Mouse (Mus musculus) midbrain, embryonic 12.5 days (tissue): ENCODE results near the gene AC109138.7. TPM values are rescaled to one million over a fixed set of nuclear protein-coding genes. Genes with fewer than 3 reads are reported as not detected.

ENCODE experiments used
- ATAC-seq: fragments of 200-750 bp; cut with Nextera tagmentation; 2 replicates; pipeline ENCODE4 v1.8.0; 2017; ENCODE audit warnings: low read depth, moderate TSS enrichment, moderate library complexity; ENCODE audit not compliant: low FRiP score
- H3K27ac ChIP-seq: fragments of 300-500 bp; sonication (generic); replicated peaks from 2 replicates; pipeline ENCODE4 v1.5.1; 2016; ENCODE audit warnings: mild to moderate bottlenecking
- H3K27me3 ChIP-seq: fragments of 300-500 bp; sonication (generic); 2 replicates; pipeline ENCODE4 v1.6.1; 2016; ENCODE audit warnings: mild to moderate bottlenecking
- H3K36me3 ChIP-seq: fragments of 300-500 bp; sonication (generic); 2 replicates; pipeline ENCODE4 v1.6.1; 2016
- H3K4me1 ChIP-seq: fragments of 300-500 bp; sonication (generic); 2 replicates; pipeline ENCODE4 v1.6.1; 2016
- H3K4me2 ChIP-seq: fragments of 300-500 bp; sonication (generic); replicated peaks from 2 replicates; pipeline ENCODE4 v1.6.1; 2016; ENCODE audit warnings: mild to moderate bottlenecking, moderate library complexity
- H3K4me3 ChIP-seq: fragments of 300-500 bp; sonication (generic); 2 replicates; pipeline ENCODE4 v1.5.1; 2016; ENCODE audit warnings: mild to moderate bottlenecking
- H3K9ac ChIP-seq: fragments of 300-500 bp; sonication (generic); replicated peaks from 2 replicates; pipeline ENCODE4 v1.6.1; 2016; ENCODE audit warnings: mild to moderate bottlenecking, moderate library complexity
- H3K9me3 ChIP-seq: fragments of 300-500 bp; sonication (generic); 2 replicates; pipeline ENCODE4 v1.6.1; 2016; ENCODE audit warnings: mild to moderate bottlenecking
- WGBS: fragments of 180-500 bp; shearing (Covaris S2); methylation state at CpG from one replicate; pipeline ENCODE4 v1.1.7; 2016; 5-methylcytosine and 5-hydroxymethylcytosine counted together
- polyA plus RNA-seq: library from polyadenylated mRNA; unstranded; fragments of >200 nt; fragmentation: Nextera tagmentation; extraction: Ambion mirVana; gene quantifications from 2 replicates; pipeline ENCODE4 v1.2.1, GENCODE M21; 2016

Gene AC109138.7
- polyA plus RNA-seq, 1 experiment from 2014 or later = not detected

GRCm38 (mm10) chr19:4220957-4221743 lies 7.0 kb downstream of the AC109138.7 start:
- no peak overlapping the region for H3K4me2 ChIP-seq
- H3K4me3 ChIP-seq = no peak overlapping the region
- H3K36me3 ChIP-seq = no peaks in the 10 kb centered on the region
- H3K27me3 ChIP-seq = peaks cover 50% of the 10 kb centered on the region
- ATAC-seq = no peak
- 55% methylated on average over 11 of the region's 14 CpGs for WGBS
- H3K9ac ChIP-seq = no peak overlapping the region; the same call in 1 of the 2 replicates
- H3K4me1 ChIP-seq = peaks cover 17% of the 10 kb centered on the region
- H3K9me3 ChIP-seq = no peaks in the 10 kb centered on the region
- no peak overlapping the region for H3K27ac ChIP-seq

- peaks cover 46% of the 10 kb centered on the region for H3K27me3 ChIP-seq
- no peaks in the 10 kb centered on the region for H3K9me3 ChIP-seq
- H3K4me2 ChIP-seq = no peak overlapping the region
- 85% methylated on average over 11 of the region's 11 CpGs for WGBS
- peaks cover 11% of the 10 kb centered on the region; the same call in 1 of the 2 replicates for H3K4me1 ChIP-seq
- no peak overlapping the region for H3K27ac ChIP-seq
- no peaks in the 10 kb centered on the region for H3K36me3 ChIP-seq
- H3K4me3 ChIP-seq = no peak overlapping the region
- H3K9ac ChIP-seq = no peak overlapping the region
- no peak for ATAC-seq
Measured at GRCm38 (mm10) chr19:4222165-4222564, 8.0 kb downstream of the AC109138.7 start.

- 84% methylated on average over 7 of the region's 7 CpGs for WGBS
- H3K27me3 ChIP-seq = peaks cover 43% of the 10 kb centered on the region
- no peak overlapping the region for H3K4me2 ChIP-seq
- no peaks in the 10 kb centered on the region for H3K36me3 ChIP-seq
- ATAC-seq = no peak
- H3K9ac ChIP-seq = no peak overlapping the region
- H3K4me3 ChIP-seq = no peak overlapping the region
- no peak overlapping the region for H3K27ac ChIP-seq
- no peaks in the 10 kb centered on the region for H3K9me3 ChIP-seq
- H3K4me1 ChIP-seq = peaks cover 4% of the 10 kb centered on the region
Measured at GRCm38 (mm10) chr19:4226779-4227178, 12.6 kb downstream of the AC109138.7 start.

- Histone ChIP-seq H3K36me3 (no peaks in the 10 kb centered on the region), H3K4me1 (peaks cover 9% of the 10 kb centered on the region), H3K27me3 (peaks cover 40% of the 10 kb centered on the region), H3K9me3 (no peaks in the 10 kb centered on the region), H3K9ac (no peak overlapping the region), H3K27ac (no peak overlapping the region), H3K4me2 (no peak overlapping the region), H3K4me3 (no peak overlapping the region)
- 76% methylated on average over 5 of the region's 5 CpGs for WGBS
- no peak for ATAC-seq
Measured at GRCm38 (mm10) chr19:4227446-4227845, 13.3 kb downstream of the AC109138.7 start.

- no peaks in the 10 kb centered on the region for H3K9me3 ChIP-seq
- no peaks in the 10 kb centered on the region for H3K36me3 ChIP-seq
- H3K4me2 ChIP-seq = no peak overlapping the region
- 23% methylated on average over 8 of the region's 8 CpGs for WGBS
- no peak overlapping the region for H3K4me3 ChIP-seq
- peaks cover 38% of the 10 kb centered on the region for H3K27me3 ChIP-seq
- H3K9ac ChIP-seq = no peak overlapping the region
- H3K27ac ChIP-seq = no peak overlapping the region
- ATAC-seq = no peak
- peaks cover 12% of the 10 kb centered on the region for H3K4me1 ChIP-seq
Measured at GRCm38 (mm10) chr19:4227894-4228678, 13.9 kb downstream of the AC109138.7 start.

GRCm38 (mm10) chr19:4228891-4229290 lies 14.7 kb downstream of the AC109138.7 start:
- no peaks in the 10 kb centered on the region for H3K36me3 ChIP-seq
- H3K4me3 ChIP-seq = no peak overlapping the region
- H3K4me1 ChIP-seq = peaks cover 12% of the 10 kb centered on the region
- peaks cover 42% of the 10 kb centered on the region for H3K27me3 ChIP-seq
- no peak overlapping the region for H3K27ac ChIP-seq
- H3K9me3 ChIP-seq = no peaks in the 10 kb centered on the region
- H3K9ac ChIP-seq = no peak overlapping the region
- no peak for ATAC-seq
- H3K4me2 ChIP-seq = no peak overlapping the region
- WGBS = 72% methylated on average over 4 of the region's 4 CpGs

GRCm38 (mm10) chr19:4229451-4230076 lies 15.4 kb downstream of the AC109138.7 start:
- Histone ChIP-seq H3K27me3 (peaks cover 47% of the 10 kb centered on the region), H3K9ac (0 out of 2 replicates have a peak overlapping the region, but pooled peaks have one; percentile 7), H3K4me3 (no peak overlapping the region), H3K9me3 (no peaks in the 10 kb centered on the region), H3K4me1 (peaks cover 12% of the 10 kb centered on the region), H3K27ac (no peak overlapping the region), H3K4me2 (no peak overlapping the region), H3K36me3 (no peaks in the 10 kb centered on the region)
- ATAC-seq = no peak
- WGBS = 50% methylated on average over 9 of the region's 9 CpGs

- H3K27ac ChIP-seq = no peak overlapping the region
- WGBS = 70% methylated on average over 8 of the region's 8 CpGs
- H3K36me3 ChIP-seq = no peaks in the 10 kb centered on the region
- ATAC-seq = no peak
- no peak overlapping the region for H3K4me3 ChIP-seq
- no peak overlapping the region for H3K9ac ChIP-seq
- peaks cover 12% of the 10 kb centered on the region for H3K4me1 ChIP-seq
- H3K9me3 ChIP-seq = no peaks in the 10 kb centered on the region
- peaks cover 48% of the 10 kb centered on the region for H3K27me3 ChIP-seq
- H3K4me2 ChIP-seq = no peak overlapping the region
Measured at GRCm38 (mm10) chr19:4230415-4230814, 16.3 kb downstream of the AC109138.7 start.

GRCm38 (mm10) chr19:4231253-4232185 lies 17.4 kb downstream of the AC109138.7 start, which contains the start of gene Pold4:
TSS of gene Pold4 (plus strand) at chr19:4231899.
- 13% methylated on average over 26 of the region's 26 CpGs for WGBS
- Histone ChIP-seq H3K4me2 (peak within 1 kb of the TSS; percentile 88), H3K4me1 (peaks cover 12% of the 10 kb centered on the region), H3K27me3 (peaks cover 44% of the 10 kb centered on the region), H3K36me3 (no peaks in the 10 kb centered on the region), H3K9ac (peak within 1 kb of the TSS; percentile 68), H3K4me3 (peak within 1 kb of the TSS; percentile 60), H3K27ac (peak within 1 kb of the TSS; percentile 60; the same call in 1 of the 2 replicates), H3K9me3 (no peaks in the 10 kb centered on the region)
- ATAC-seq = peak; percentile 90

- Histone ChIP-seq H3K9me3 (no peaks in the 10 kb centered on the region), H3K9ac (peak overlapping the region; percentile 68), H3K27me3 (peaks cover 40% of the 10 kb centered on the region), H3K27ac (peak overlapping the region; percentile 60; the same call in 1 of the 2 replicates), H3K4me1 (peaks cover 12% of the 10 kb centered on the region), H3K4me2 (peak overlapping the region; percentile 88), H3K4me3 (peak overlapping the region; percentile 60), H3K36me3 (no peaks in the 10 kb centered on the region)
- WGBS = 67% methylated on average over 2 of the region's 2 CpGs
- no peak for ATAC-seq
Measured at GRCm38 (mm10) chr19:4232186-4232572, 18.0 kb downstream of the AC109138.7 start.

- ATAC-seq = no peak
- Histone ChIP-seq H3K9me3 (no peaks in the 10 kb centered on the region), H3K4me3 (no peak overlapping the region), H3K27me3 (peaks cover 42% of the 10 kb centered on the region), H3K9ac (0 out of 2 replicates have a peak overlapping the region, but pooled peaks have one; percentile 68), H3K36me3 (no peaks in the 10 kb centered on the region), H3K27ac (no peak overlapping the region), H3K4me1 (peaks cover 12% of the 10 kb centered on the region), H3K4me2 (peak overlapping the region; percentile 88; the same call in 1 of the 2 replicates)
- 81% methylated on average over 7 of the region's 7 CpGs for WGBS
Measured at GRCm38 (mm10) chr19:4232651-4233050, 18.5 kb downstream of the AC109138.7 start.
